Mouse (Mus musculus) liver, embryonic 11.5 days (tissue): Measurements from ENCODE around the gene Cib3. TPM values are rescaled to one million over a fixed set of nuclear protein-coding genes. Genes with fewer than 3 reads are reported as not detected.

Source experiments
- ATAC-seq: fragments of 200-750 bp; cut with Nextera tagmentation; replicated peaks from 2 replicates; pipeline ENCODE4 v1.8.0; 2017; ENCODE audit warnings: moderate number of reproducible peaks, mild to moderate bottlenecking, moderate TSS enrichment, moderate library complexity; ENCODE audit not compliant: low FRiP score
- DNase-seq: peaks from one replicate; pipeline ENCODE4 v3.0.0-alpha.2; 2017; ENCODE audit warnings: low spot score
- H3K27ac ChIP-seq: fragments of 300-500 bp; sonication (generic); 2 replicates; pipeline ENCODE4 v1.5.1; 2014; ENCODE audit warnings: mild to moderate bottlenecking, low read depth, low read length, control low read depth
- H3K27me3 ChIP-seq: fragments of 300-500 bp; sonication (generic); replicated peaks from 2 replicates; pipeline ENCODE4 v1.6.1; 2014; ENCODE audit warnings: low read length, mixed read lengths; ENCODE audit not compliant: control insufficient read depth, insufficient read depth
- H3K36me3 ChIP-seq: fragments of 300-500 bp; sonication (generic); 2 replicates; pipeline ENCODE4 v1.6.1; 2014; ENCODE audit warnings: mild to moderate bottlenecking, low read length, moderate library complexity, mixed read lengths; ENCODE audit not compliant: control insufficient read depth, insufficient read depth
- H3K4me1 ChIP-seq: fragments of 300-500 bp; sonication (generic); replicated peaks from 2 replicates; pipeline ENCODE4 v1.6.1; 2014; ENCODE audit warnings: low read length, mixed read lengths; ENCODE audit not compliant: control insufficient read depth, insufficient read depth
- H3K4me2 ChIP-seq: fragments of 300-500 bp; sonication (generic); 2 replicates; pipeline ENCODE4 v1.6.1; 2014; ENCODE audit warnings: mild to moderate bottlenecking, control low read depth, moderate library complexity
- H3K4me3 ChIP-seq: fragments of 300-500 bp; sonication (generic); 2 replicates; pipeline ENCODE4 v1.5.1; 2014; ENCODE audit warnings: low read depth, low read length, control low read depth
- H3K9ac ChIP-seq: fragments of 300-500 bp; sonication (generic); 2 replicates; pipeline ENCODE4 v1.6.1; 2014; ENCODE audit warnings: low read depth, low read length, control low read depth
- H3K9me3 ChIP-seq: fragments of 300-500 bp; sonication (generic); 2 replicates; pipeline ENCODE4 v1.6.1; 2016; ENCODE audit warnings: low read length, inconsistent platforms, mixed read lengths; ENCODE audit not compliant: control insufficient read depth
- WGBS: fragments of 180-500 bp; shearing (Covaris S2); extraction: QIAGEN DNeasy Blood & Tissue Kit; methylation state at CpG from one replicate; pipeline ENCODE4 v1.1.7; 2014; 5-methylcytosine and 5-hydroxymethylcytosine counted together
- polyA plus RNA-seq: library from polyadenylated mRNA; unstranded; fragments of >200 nt; fragmentation: Nextera tagmentation; extraction: Ambion mirVana; gene quantifications from 2 replicates; pipeline ENCODE4 v1.2.1, GENCODE M21; 2014

The Cib3 gene
- polyA plus RNA-seq, 1 experiment from 2014 or later, result not detected

DNA sequence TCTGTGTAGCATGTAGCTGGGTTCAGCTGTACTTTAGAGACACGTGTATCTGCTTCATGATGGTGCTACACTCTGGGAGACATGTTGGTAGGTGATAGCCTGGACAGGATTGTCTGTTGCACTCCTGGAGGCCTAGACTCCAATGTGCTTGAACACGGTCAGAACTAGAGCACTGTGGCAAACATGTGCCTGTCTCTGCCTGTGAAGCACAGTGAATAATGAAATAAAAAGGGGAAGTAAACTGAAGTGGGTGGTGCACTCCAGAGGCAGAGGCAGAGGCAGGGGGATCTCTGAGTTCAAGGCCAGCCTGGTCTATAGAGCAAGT, 22.5 kb downstream of the Cib3 start:
- Histone ChIP-seq H3K27ac (no peak overlapping the region), H3K9me3 (no peaks in the 10 kb centered on the region), H3K4me1 (no peaks in the 10 kb centered on the region), H3K36me3 (no peaks in the 10 kb centered on the region), H3K4me2 (no peak overlapping the region), H3K4me3 (no peak overlapping the region), H3K27me3 (no peaks in the 10 kb centered on the region), H3K9ac (no peak overlapping the region)
- ATAC-seq (no peak), DNase-seq (no peak)
- 75% methylated on average over 2 of the region's 2 CpGs for WGBS

DNA sequence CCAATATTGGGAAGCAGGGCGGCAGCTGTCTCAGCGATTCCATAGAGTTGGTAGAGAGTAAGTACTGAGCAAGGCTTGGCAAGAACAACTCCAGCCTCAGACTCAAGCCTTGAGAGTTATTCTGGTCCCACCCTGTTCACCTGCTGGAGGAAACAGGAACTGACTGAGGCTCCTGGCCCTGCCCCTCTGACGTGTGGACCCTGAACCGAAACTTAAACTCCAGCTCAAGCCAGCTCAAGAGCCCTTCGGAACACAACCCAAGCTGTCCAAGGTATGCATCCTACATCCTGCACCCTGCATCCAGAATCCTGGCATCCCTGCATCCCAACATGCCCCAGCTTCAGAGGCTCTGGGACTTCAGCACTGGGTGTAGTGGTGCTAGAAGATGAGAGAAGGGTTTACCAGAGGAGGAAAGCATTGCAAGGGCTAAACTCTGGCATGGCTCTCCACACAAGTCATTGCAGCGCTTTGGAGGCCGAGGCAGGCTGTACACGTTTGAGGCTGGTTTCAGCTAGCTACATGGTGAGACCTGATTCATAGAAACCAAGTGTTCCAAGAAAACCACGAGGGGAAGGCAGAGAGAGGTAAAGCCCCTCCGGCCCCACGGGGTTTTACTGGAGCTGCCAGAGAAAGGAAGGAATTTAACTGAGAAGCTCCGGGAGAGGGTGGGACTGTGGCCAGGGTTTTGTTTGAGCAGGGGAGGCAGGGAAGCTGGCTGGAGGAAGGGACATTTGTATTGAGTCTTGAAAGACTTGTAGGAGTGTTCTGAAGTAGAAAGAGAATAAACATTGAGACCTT, 23.0 kb downstream of the Cib3 start, which contains the start of gene Hsh2d:
Hsh2d (plus strand) TSS at position 222 of the 798 bp plus-strand sequence.
- 66% methylated on average over 12 of the region's 12 CpGs for WGBS
- no peak for ATAC-seq
- Histone ChIP-seq H3K9me3 (no peaks in the 10 kb centered on the region), H3K9ac (no peak within 1 kb of the TSS), H3K4me1 (no peaks in the 10 kb centered on the region), H3K4me3 (no peak within 1 kb of the TSS), H3K36me3 (no peaks in the 10 kb centered on the region), H3K27me3 (no peaks in the 10 kb centered on the region), H3K4me2 (0 out of 2 replicates have a peak within 1 kb of the TSS, but pooled peaks have one; percentile 12), H3K27ac (no peak within 1 kb of the TSS)
- DNase-seq, result no peak

DNA sequence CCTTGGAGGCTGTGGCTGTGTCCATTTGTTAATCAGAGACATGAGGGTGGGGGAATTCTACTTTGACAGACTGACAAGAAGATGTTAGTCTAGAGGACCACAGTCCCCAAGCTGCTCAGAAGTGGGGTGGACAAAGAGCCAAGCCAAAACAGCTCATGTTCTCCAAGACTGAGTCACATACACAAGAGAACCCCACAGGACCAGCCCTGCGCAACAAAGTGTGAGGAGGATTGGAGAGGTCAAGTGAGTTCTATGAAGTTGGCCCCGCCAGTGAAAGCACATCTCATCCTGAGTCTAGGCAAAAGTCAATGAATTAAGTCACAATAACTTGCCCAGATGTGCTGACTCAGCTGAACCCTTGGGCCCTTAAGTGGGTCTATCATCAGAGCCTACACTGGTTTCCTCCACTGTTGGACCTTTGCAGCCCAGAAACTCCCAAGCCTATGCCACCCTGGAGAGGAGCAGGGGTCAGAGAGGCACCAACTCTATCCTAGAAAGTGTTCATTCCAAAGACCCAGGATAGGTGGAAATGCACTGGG, 24.8 kb downstream of the Cib3 start:
- 86% methylated on average over 2 of the region's 2 CpGs for WGBS
- no peak for DNase-seq
- H3K9ac ChIP-seq, result no peak overlapping the region

DNA sequence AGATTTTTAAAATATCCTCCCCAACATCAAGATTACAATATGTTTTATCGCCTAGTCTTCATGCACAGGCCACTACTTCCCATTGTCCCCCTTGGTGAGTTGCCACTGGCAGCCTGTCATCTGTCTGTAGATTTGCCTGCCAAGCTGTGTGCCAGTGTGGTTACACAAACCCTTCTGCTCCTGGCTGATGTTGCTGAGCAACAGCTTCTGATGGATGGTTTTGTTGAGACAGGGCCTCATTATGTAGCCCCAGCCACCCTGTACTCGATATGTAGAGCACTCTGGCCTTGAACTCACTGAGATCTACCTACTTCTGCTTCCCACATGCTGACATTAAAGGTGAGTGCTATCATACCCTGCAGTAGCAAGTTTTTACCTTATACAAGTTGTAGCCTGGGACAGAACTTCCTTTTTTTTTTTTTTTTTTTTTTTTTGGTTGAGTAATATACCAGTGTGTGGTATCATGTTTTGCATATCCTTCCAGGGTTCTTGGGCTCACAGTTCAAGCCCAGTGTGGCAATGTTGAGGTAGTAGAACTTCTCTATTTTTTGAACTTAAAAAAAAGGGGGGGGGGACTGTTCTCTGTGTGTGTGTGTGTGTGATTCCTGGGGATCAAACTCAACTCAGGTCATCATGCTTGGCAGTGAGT, 29.0 kb downstream of the Cib3 start:
- Histone ChIP-seq H3K9ac (no peak overlapping the region), H3K4me2 (no peak overlapping the region), H3K27me3 (no peaks in the 10 kb centered on the region), H3K36me3 (peaks cover 14% of the 10 kb centered on the region), H3K9me3 (no peaks in the 10 kb centered on the region), H3K4me3 (no peak overlapping the region), H3K27ac (no peak overlapping the region), H3K4me1 (no peaks in the 10 kb centered on the region)
- DNase-seq (no peak), ATAC-seq (no peak)
- WGBS, result 76% methylated on average over 2 of the region's 2 CpGs

More for the DNA sequence above, 24.8 kb downstream of the Cib3 start:
- no peak overlapping the region for H3K4me3 ChIP-seq
- no peaks in the 10 kb centered on the region for H3K27me3 ChIP-seq
- no peak overlapping the region for H3K4me2 ChIP-seq
- no peaks in the 10 kb centered on the region for H3K9me3 ChIP-seq
- no peak overlapping the region for H3K27ac ChIP-seq
- no peaks in the 10 kb centered on the region for H3K36me3 ChIP-seq
- ATAC-seq, result no peak
- H3K4me1 ChIP-seq, result no peaks in the 10 kb centered on the region

DNA sequence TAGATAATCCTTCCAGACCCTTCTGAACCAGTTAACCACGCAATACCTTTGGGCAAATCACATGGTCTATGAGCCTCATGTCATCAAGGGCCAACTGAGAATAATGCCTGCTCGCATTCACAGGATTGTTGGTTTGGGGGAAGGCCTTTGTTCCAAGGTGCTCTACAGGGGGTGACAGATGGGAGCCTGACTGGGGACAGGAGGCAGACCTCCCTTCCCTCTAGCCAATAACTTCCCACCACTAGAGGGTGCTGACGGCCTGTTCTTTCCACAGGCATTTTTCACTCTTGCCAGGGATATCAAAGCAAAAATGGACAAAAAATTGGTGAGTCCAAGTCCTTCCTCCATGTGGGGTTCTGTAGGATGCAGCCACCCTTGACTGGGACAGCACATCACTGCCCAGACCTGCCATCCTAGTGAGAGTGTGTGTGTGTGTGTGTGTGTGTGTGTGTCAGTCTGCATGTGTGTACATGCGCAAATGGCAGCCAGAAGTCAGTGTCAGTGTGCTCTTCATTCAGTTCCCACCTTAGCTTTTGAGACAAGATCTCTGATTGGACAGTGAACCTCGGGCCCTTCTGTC, 35.2 kb downstream of the Cib3 start:
- peak; percentile 48 for DNase-seq
- WGBS, result 63% methylated on average over 5 of the region's 5 CpGs
- H3K4me1 ChIP-seq, result no peaks in the 10 kb centered on the region
- no peaks in the 10 kb centered on the region for H3K27me3 ChIP-seq
- H3K4me3 ChIP-seq, result no peak overlapping the region
- no peaks in the 10 kb centered on the region for H3K9me3 ChIP-seq
- ATAC-seq, result peak; percentile 42
- H3K9ac ChIP-seq, result no peak overlapping the region
- no peak overlapping the region for H3K4me2 ChIP-seq
- no peak overlapping the region for H3K27ac ChIP-seq
- H3K36me3 ChIP-seq, result peaks cover 42% of the 10 kb centered on the region

DNA sequence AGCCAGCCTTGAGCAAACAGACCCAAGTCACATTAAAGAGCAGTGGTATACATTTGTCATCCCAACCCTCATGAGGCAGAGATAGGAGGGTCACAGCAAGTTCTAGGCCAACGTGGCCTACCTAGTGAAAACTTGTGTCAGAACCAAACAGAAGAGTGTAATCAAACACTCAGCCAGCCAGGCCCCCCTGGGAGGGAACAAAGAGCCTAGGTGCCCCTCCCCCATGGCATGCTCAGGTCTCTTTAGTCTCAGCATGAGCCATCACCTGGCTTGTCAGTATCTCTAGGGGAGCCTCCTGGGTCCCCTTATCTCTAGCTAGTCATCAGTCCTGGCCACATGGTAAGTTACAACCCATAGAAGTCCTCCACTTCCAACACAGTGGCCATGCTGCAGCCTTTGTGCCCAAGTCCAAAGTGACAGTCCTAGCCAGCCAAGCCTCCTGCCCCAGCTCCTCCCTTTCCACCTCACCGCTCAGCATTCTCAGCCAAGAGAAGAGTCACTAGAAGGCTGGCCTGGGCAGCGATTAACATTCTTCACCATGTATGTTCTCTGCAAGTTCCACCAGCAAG, 42.9 kb downstream of the Cib3 start:
- Histone ChIP-seq H3K4me3 (no peak overlapping the region), H3K9ac (no peak overlapping the region), H3K27me3 (no peaks in the 10 kb centered on the region), H3K27ac (no peak overlapping the region), H3K4me1 (0 out of 2 replicates have a peak, but pooled peaks cover 2% of the 10 kb centered on the region), H3K36me3 (peaks cover 47% of the 10 kb centered on the region), H3K9me3 (no peaks in the 10 kb centered on the region), H3K4me2 (no peak overlapping the region)
- ATAC-seq (0 out of 2 replicates have a peak, but pooled peaks have one; percentile 35), DNase-seq (no peak)
- 74% methylated on average over 3 of the region's 3 CpGs for WGBS

DNA sequence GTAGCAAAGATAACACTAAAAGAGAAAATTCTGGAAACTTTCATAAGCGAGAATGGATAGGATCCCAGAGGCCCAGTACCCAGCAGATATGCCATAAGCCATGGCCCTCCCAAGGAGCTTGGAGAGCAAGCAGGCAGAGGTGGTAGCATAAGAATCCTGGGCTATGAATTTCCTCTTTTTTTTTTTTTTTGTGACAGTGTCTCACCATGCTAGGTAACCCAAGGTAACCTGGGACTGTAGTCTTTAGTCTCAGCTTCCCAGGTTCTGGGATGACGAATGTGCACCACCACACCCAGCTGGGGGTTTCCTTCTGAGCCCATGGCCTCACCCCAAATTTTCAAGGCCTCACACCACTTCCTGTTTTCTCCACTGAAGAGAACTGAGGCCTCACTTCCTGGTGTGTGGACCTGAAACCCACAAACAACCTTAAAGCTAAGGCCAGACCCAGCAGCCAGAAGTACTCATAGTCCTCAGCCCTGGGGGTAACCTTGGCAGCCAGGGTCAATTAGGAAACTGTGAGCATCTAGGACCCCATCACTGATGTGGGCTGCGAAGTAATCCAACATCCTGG, 43.5 kb downstream of the Cib3 start:
- no peak; the same call in 1 of the 2 replicates for ATAC-seq
- no peak overlapping the region for H3K4me3 ChIP-seq
- H3K27me3 ChIP-seq, result no peaks in the 10 kb centered on the region
- no peak overlapping the region for H3K27ac ChIP-seq
- WGBS, result 78% methylated on average over 3 of the region's 3 CpGs
- H3K4me2 ChIP-seq, result no peak overlapping the region
- no peaks in the 10 kb centered on the region for H3K9me3 ChIP-seq
- 0 out of 2 replicates have a peak, but pooled peaks cover 2% of the 10 kb centered on the region for H3K4me1 ChIP-seq
- no peak overlapping the region for H3K9ac ChIP-seq
- DNase-seq, result no peak
- peaks cover 41% of the 10 kb centered on the region for H3K36me3 ChIP-seq

DNA sequence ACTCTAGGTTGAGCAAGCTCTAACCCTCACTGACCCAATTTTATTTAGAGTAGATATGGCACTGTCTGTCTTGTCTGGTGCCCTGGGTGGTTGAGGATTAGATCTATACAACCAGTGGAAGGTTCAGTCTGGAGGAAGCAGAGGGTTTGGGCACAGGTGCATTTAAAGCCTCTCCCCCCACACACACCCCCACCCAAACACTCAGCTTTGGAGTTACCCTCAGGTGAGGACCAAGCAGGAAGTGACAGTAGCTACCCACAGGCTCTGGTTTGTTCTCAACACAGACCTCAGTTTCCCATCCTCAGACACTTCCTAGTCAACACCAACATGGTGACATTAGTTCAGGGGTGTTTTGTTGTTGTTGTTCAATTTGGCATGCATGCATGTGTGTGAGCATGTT, 49.8 kb downstream of the Cib3 start:
- ATAC-seq, result no peak
- Histone ChIP-seq H3K9me3 (no peaks in the 10 kb centered on the region), H3K4me2 (peak overlapping the region; percentile 74), H3K27me3 (no peaks in the 10 kb centered on the region), H3K27ac (no peak overlapping the region), H3K9ac (no peak overlapping the region), H3K4me3 (peak overlapping the region; percentile 90), H3K36me3 (peaks cover 11% of the 10 kb centered on the region; the same call in 1 of the 2 replicates), H3K4me1 (peaks cover 10% of the 10 kb centered on the region)
- no peak for DNase-seq
